Mouse (Mus musculus) MEL-GATA-1-ER (cell line): ENCODE results near the gene Gda.

Experiments used
- DNase-seq: peaks from one replicate; pipeline ENCODE4 v3.0.0-alpha.2; 2012; ENCODE audit warnings: low read depth; ENCODE audit errors: extremely low read depth

The Gda gene

GRCm38 (mm10) chr19:21373073-21373755 is 100.0 kb downstream of the Gda start:
- peak; percentile 74 for DNase-seq

GRCm38 (mm10) chr19:21372395-21373072 is 100.7 kb downstream of the Gda start:
- DNase-seq = no peak

GRCm38 (mm10) chr19:21371337-21371736 is 101.9 kb downstream of the Gda start:
- no peak for DNase-seq

- DNase-seq = no peak
Observed at GRCm38 (mm10) chr19:21370782-21371181, 102.5 kb downstream of the Gda start.

GRCm38 (mm10) chr19:21369175-21369574 is 104.1 kb downstream of the Gda start:
- no peak for DNase-seq

GRCm38 (mm10) chr19:21368595-21368994 is 104.7 kb downstream of the Gda start:
- DNase-seq = no peak

GRCm38 (mm10) chr19:21357792-21358191 is 115.5 kb downstream of the Gda start:
- DNase-seq = no peak

- no peak for DNase-seq
Observed at GRCm38 (mm10) chr19:21349634-21350033, 123.6 kb downstream of the Gda start.

GRCm38 (mm10) chr19:21346646-21347045 is 126.6 kb downstream of the Gda start:
- no peak for DNase-seq
